Mouse (Mus musculus) intestine, postnatal 0 days (tissue): Measurements from ENCODE around the gene Fscn2. TPM values are rescaled to one million over a fixed set of nuclear protein-coding genes. Genes with fewer than 3 reads are reported as not detected.

ENCODE experiments used
- ATAC-seq: fragments of 200-750 bp; cut with Nextera tagmentation; 2 replicates; pipeline ENCODE4 v1.8.0; 2017; ENCODE audit warnings: mild to moderate bottlenecking, moderate TSS enrichment, moderate library complexity
- H3K27ac ChIP-seq: fragments of 300-500 bp; sonication (generic); 2 replicates; pipeline ENCODE4 v1.5.1; 2014; ENCODE audit warnings: mild to moderate bottlenecking, low read depth, low read length, moderate library complexity
- H3K27me3 ChIP-seq: fragments of 300-500 bp; sonication (generic); replicated peaks from 2 replicates; pipeline ENCODE4 v1.6.1; 2014; ENCODE audit warnings: low read length, mixed read lengths; ENCODE audit not compliant: control insufficient read depth, insufficient read depth
- H3K36me3 ChIP-seq: fragments of 300-500 bp; sonication (generic); 2 replicates; pipeline ENCODE4 v1.6.1; 2014; ENCODE audit warnings: mild to moderate bottlenecking, moderate library complexity; ENCODE audit not compliant: control insufficient read depth, insufficient read depth
- H3K4me1 ChIP-seq: fragments of 300-500 bp; sonication (generic); replicated peaks from 2 replicates; pipeline ENCODE4 v1.6.1; 2014; ENCODE audit warnings: antibody characterized with exemption, low read length, mixed read lengths; ENCODE audit not compliant: control insufficient read depth, insufficient read depth
- H3K4me2 ChIP-seq: fragments of 300-500 bp; sonication (generic); replicated peaks from 2 replicates; pipeline ENCODE4 v1.6.1; 2014; ENCODE audit warnings: low read depth, mild to moderate bottlenecking, moderate library complexity
- H3K4me3 ChIP-seq: fragments of 300-500 bp; sonication (generic); 2 replicates; pipeline ENCODE4 v1.5.1; 2014; ENCODE audit warnings: low read depth, low read length
- H3K9ac ChIP-seq: fragments of 300-500 bp; sonication (generic); 2 replicates; pipeline ENCODE4 v1.6.1; 2014; ENCODE audit warnings: mild to moderate bottlenecking, low read depth, low read length
- H3K9me3 ChIP-seq: fragments of 300-500 bp; sonication (generic); 2 replicates; pipeline ENCODE4 v1.6.1; 2016; ENCODE audit warnings: mixed run types; ENCODE audit not compliant: control insufficient read depth
- CTCF ChIP-seq: sonication (generic); IDR thresholded peaks from 2 replicates; pipeline ENCODE4 v1.5.1; 2016; ENCODE audit warnings: low read depth, mild to moderate bottlenecking, control low read depth, antibody characterized with exemption, moderate library complexity
- WGBS: fragments of 180-500 bp; shearing (Covaris S2); extraction: QIAGEN DNeasy Blood & Tissue Kit; methylation state at CpG from one replicate; pipeline ENCODE4 v1.1.7; 2014; 5-methylcytosine and 5-hydroxymethylcytosine counted together
- polyA plus RNA-seq: library from polyadenylated mRNA; unstranded; fragments of >200 nt; fragmentation: Nextera tagmentation; extraction: Ambion mirVana; gene quantifications from 2 replicates; pipeline ENCODE4 v1.2.1, GENCODE M21; 2015

Fscn2 gene
- polyA plus RNA-seq, 1 experiment from 2014 or later: 0.16 TPM

DNA sequence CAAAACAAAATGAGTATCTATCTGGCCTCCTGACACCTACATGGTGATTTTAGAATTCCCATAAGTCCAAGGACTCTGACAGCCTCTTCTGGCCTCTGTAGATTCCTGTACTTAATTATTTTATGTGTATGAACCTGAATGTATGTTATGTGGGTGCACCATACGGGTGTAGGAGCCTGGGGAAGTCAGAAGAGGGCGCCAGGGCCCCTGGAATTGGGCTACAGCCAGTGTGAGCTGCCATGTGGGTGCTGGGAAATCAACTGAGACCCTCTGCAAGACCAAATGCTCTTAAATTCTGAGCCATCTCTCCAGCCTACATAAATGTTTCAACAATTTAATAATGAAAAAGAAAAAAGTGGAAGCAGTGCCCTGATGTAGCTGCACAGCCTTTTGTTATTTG lies 23.9 kb upstream of the Fscn2 start:
- H3K9me3 ChIP-seq: no peaks in the 10 kb centered on the region
- ATAC-seq: no peak
- no peak overlapping the region for H3K4me2 ChIP-seq
- no peak; the same call in 1 of the 2 replicates for TF ChIP-seq CTCF
- 48% methylated on average over 2 of the region's 2 CpGs for WGBS
- no peak overlapping the region for H3K4me3 ChIP-seq
- no peak overlapping the region for H3K27ac ChIP-seq
- no peaks in the 10 kb centered on the region for H3K4me1 ChIP-seq
- H3K9ac ChIP-seq: no peak overlapping the region
- H3K27me3 ChIP-seq: no peaks in the 10 kb centered on the region
- H3K36me3 ChIP-seq: no peaks in the 10 kb centered on the region

- Histone ChIP-seq H3K4me3 (no peak overlapping the region), H3K4me2 (no peak overlapping the region), H3K9me3 (no peaks in the 10 kb centered on the region), H3K27me3 (no peaks in the 10 kb centered on the region), H3K36me3 (no peaks in the 10 kb centered on the region), H3K9ac (no peak overlapping the region), H3K4me1 (no peaks in the 10 kb centered on the region), H3K27ac (no peak overlapping the region)
- no peak for ATAC-seq
- WGBS: 78% methylated on average over 3 of the region's 3 CpGs
- no peak for TF ChIP-seq CTCF
Measured at GRCm38 (mm10) chr11:120338786-120339185, 22.5 kb upstream of the Fscn2 start.

DNA sequence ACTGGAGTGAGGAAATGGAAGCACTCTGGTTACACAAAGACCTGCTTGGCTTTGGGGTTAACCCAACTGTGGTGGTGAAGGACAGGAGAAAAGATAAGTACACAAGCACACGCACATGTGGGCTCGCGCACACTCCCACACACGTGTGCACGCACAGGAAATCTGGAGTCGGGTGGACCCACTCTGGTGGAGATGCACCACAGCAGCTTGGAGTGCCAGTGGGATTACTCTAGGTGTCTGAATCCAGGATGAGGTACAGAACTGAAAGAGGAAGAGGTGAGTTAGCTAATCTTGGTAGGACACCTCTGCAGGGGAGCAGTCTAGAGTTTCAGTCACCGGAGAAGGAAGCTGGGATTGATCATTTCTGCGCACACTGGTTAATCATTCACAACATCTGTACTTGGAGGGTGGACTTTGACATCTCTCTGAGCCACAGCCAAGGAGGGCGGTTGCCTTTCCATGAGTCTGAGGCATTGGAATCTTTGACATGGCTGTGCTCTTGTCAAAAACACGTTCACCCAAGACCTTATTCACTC lies 21.3 kb upstream of the Fscn2 start:
- ATAC-seq: peak; percentile 86
- H3K36me3 ChIP-seq: peaks cover 4% of the 10 kb centered on the region
- no peaks in the 10 kb centered on the region for H3K27me3 ChIP-seq
- WGBS: 40% methylated on average over 10 of the region's 10 CpGs
- H3K9ac ChIP-seq: no peak overlapping the region
- H3K27ac ChIP-seq: peak overlapping the region; percentile 85
- no peak for TF ChIP-seq CTCF
- H3K4me1 ChIP-seq: no peaks in the 10 kb centered on the region
- H3K4me3 ChIP-seq: peak overlapping the region; percentile 17; the same call in 1 of the 2 replicates
- H3K4me2 ChIP-seq: peak overlapping the region; percentile 52
- H3K9me3 ChIP-seq: no peaks in the 10 kb centered on the region

DNA sequence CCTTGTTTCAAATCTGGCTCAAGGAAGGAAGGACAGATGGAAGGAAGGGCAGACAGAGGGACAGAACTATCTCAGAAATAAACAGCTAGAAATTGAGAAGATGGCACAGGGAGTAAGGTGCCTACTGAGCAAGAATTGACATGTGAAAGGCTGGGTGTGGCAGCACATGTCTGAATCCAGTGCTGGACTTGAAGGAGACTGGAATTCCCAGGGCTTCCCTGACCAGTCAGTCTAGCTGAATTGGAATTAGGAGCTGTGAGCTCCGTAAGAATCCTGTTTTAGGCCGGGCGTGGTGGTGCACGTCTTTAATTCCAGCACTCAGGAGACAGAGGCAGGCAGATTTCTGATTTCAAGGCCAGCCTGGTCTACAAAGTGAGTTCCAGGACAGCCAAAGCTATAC lies 19.7 kb upstream of the Fscn2 start:
- 96% methylated on average over 4 of the region's 4 CpGs for WGBS
- TF ChIP-seq CTCF: no peak
- ATAC-seq: no peak

GRCm38 (mm10) chr11:120342656-120343160 lies 18.6 kb upstream of the Fscn2 start:
- WGBS: 89% methylated on average over 5 of the region's 5 CpGs
- Histone ChIP-seq H3K4me3 (no peak overlapping the region), H3K9ac (no peak overlapping the region), H3K4me1 (no peaks in the 10 kb centered on the region), H3K36me3 (peaks cover 14% of the 10 kb centered on the region), H3K27ac (no peak overlapping the region), H3K4me2 (no peak overlapping the region), H3K27me3 (no peaks in the 10 kb centered on the region), H3K9me3 (no peaks in the 10 kb centered on the region)
- no peak for TF ChIP-seq CTCF
- ATAC-seq: no peak

More for the DNA sequence above, 19.7 kb upstream of the Fscn2 start:
- H3K27me3 ChIP-seq: no peaks in the 10 kb centered on the region
- H3K27ac ChIP-seq: no peak overlapping the region
- no peaks in the 10 kb centered on the region for H3K9me3 ChIP-seq
- no peak overlapping the region for H3K9ac ChIP-seq
- H3K4me3 ChIP-seq: no peak overlapping the region
- H3K4me1 ChIP-seq: no peaks in the 10 kb centered on the region
- peaks cover 12% of the 10 kb centered on the region for H3K36me3 ChIP-seq
- no peak overlapping the region for H3K4me2 ChIP-seq

DNA sequence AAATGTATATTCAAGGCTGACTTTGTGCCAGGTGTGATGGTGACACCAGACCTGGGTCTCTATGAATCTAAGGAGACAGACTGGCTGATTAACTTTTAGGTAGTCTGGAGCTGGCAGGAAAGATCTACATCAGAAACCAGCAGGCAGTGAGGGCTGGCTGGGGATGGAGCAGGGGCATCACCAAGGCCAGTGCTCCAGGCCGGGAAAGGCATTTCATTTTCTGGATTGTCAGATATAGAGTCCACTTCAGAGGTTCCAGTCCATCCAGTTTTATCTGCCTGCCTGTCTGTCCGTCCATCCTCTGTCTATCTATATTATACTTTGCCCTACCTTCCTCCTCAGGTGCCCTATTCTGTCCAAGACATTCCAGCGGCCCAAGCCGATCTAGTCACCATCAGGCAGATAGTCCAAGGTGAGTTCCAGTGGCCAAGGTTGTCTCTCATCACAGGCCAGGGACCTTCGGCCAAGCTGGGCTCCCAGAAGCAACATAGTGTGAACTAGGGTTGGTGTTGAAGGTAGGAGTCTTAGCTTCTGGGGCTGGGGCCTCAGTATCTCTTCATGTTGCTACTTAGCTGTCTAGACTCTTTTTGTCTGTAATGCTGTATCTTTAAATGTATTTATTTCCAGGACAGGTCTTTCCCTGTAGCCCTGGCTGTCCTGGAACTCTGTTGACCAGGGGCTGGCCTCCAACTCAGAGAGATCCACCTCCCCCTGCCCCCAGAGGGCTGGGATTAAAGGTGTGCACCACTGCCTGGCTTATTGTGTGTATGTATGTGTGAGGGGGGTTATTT lies 17.6 kb upstream of the Fscn2 start:
- peaks cover 14% of the 10 kb centered on the region for H3K36me3 ChIP-seq
- no peak overlapping the region for H3K9ac ChIP-seq
- TF ChIP-seq CTCF: no peak
- H3K9me3 ChIP-seq: no peaks in the 10 kb centered on the region
- ATAC-seq: no peak
- no peaks in the 10 kb centered on the region for H3K4me1 ChIP-seq
- WGBS: 41% methylated on average over 5 of the region's 5 CpGs
- peak overlapping the region; percentile 24 for H3K27ac ChIP-seq
- H3K4me3 ChIP-seq: no peak overlapping the region
- H3K27me3 ChIP-seq: no peaks in the 10 kb centered on the region
- H3K4me2 ChIP-seq: no peak overlapping the region
